Mouse (Mus musculus) heart, adult 2 months (tissue): ENCODE results near the gene Sec61a2. TPM values are rescaled to one million over a fixed set of nuclear protein-coding genes. Genes with fewer than 3 reads are reported as not detected.
A peak's percentile ranks its signal among the peaks of the same experiment; 100 is the strongest.

ENCODE experiments used
- DNase-seq, 2 experiments: peaks; one replicate each; pipeline ENCODE4 v3.0.0; 2021
- H3K27ac ChIP-seq: fragments of 200-600 bp; 2 replicates; pipeline ENCODE4 v1.8.1; 2022
- H3K27me3 ChIP-seq: fragments of 200-500 bp; 2 replicates; pipeline ENCODE4 v1.6.1; 2012; ENCODE audit warnings: mild to moderate bottlenecking, low read length, inconsistent platforms, mixed read lengths; ENCODE audit not compliant: control insufficient read depth, insufficient read depth
- H3K36me3 ChIP-seq: fragments of 200-500 bp; 2 replicates; pipeline ENCODE4 v1.6.1; 2012; ENCODE audit warnings: low read length, inconsistent platforms; ENCODE audit not compliant: control insufficient read depth, insufficient read depth
- H3K4me1 ChIP-seq: fragments of 200-500 bp; 2 replicates; pipeline ENCODE4 v1.6.1; 2011; ENCODE audit warnings: low read length; ENCODE audit not compliant: control insufficient read depth, insufficient read depth
- H3K4me3 ChIP-seq: fragments of 200-600 bp; 2 replicates; pipeline ENCODE4 v1.8.1; 2022
- H3K79me2 ChIP-seq: fragments of 200-500 bp; replicated peaks from 2 replicates; pipeline ENCODE4 v1.6.1; 2012; ENCODE audit warnings: mild to moderate bottlenecking, inconsistent platforms, low read length, moderate library complexity, mixed read lengths; ENCODE audit not compliant: control insufficient read depth, insufficient read depth
- H3K9ac ChIP-seq: fragments of 200-500 bp; 2 replicates; pipeline ENCODE4 v1.6.1; 2012; ENCODE audit warnings: low read depth, mild to moderate bottlenecking, control low read depth, inconsistent platforms, low read length, mixed read lengths
- CTCF ChIP-seq: fragments of 200-600 bp; IDR thresholded peaks from 2 replicates; pipeline ENCODE4 v1.8.1; 2022; ENCODE audit warnings: antibody characterized with exemption, mild to moderate bottlenecking, moderate library complexity
- EP300 ChIP-seq: fragments of 200-500 bp; IDR thresholded peaks from 2 replicates; pipeline ENCODE4 v1.6.1; 2011; ENCODE audit warnings: low read depth, low read length, control low read depth; ENCODE audit not compliant: insufficient read depth
- POLR2A ChIP-seq: fragments of 200-500 bp; IDR thresholded peaks from 2 replicates; pipeline ENCODE4 v1.6.1; 2011; ENCODE audit warnings: mild to moderate bottlenecking, low read depth, low read length, control low read depth; ENCODE audit not compliant: insufficient read depth
- WGBS: fragments of 180-500 bp; shearing (Covaris S2); methylation state at CpG from one replicate; pipeline ENCODE4 v1.1.7; 2018; 5-methylcytosine and 5-hydroxymethylcytosine counted together
- intact Hi-C: fragments of 180-260 bp; cut with DNase I; formaldehyde crosslinking; loops from one replicate; pipeline ENCODE4 v1.15.1; 2025
- polyA plus RNA-seq: library from polyadenylated mRNA; depleted of rRNA; stranded (reverse); fragments of >200 nt; gene quantifications from 2 replicates; pipeline ENCODE4 v1.2.3, GENCODE M21; 2012
- total RNA-seq, 2 experiments: library from RNA; stranded (reverse); gene quantifications; 2 replicates each; pipeline ENCODE4 v1.2.3; 2021

The Sec61a2 gene
- total and polyA plus RNA-seq, 3 experiments: 12.1 to 18.4 (median 12.7) TPM

- 54% methylated on average over 3 of the region's 3 CpGs for WGBS
- intact Hi-C loops: no loop called here
- DNase-seq: peak in 1 of 2 experiments; percentile 42
- Histone ChIP-seq H3K4me3 (no peak overlapping the region), H3K27me3 (no peaks in the 10 kb centered on the region), H3K9ac (no peak overlapping the region), H3K79me2 (no peaks in the 10 kb centered on the region), H3K27ac (no peak overlapping the region), H3K36me3 (no peaks in the 10 kb centered on the region), H3K4me1 (no peaks in the 10 kb centered on the region)
- no peak for TF ChIP-seq EP300
- TF ChIP-seq CTCF: peak; percentile 76
- TF ChIP-seq POLR2A: no peak
These were observed 11.4 kb upstream of the Sec61a2 start for GRCm38 (mm10) chr2:5906625-5907024.

DNA sequence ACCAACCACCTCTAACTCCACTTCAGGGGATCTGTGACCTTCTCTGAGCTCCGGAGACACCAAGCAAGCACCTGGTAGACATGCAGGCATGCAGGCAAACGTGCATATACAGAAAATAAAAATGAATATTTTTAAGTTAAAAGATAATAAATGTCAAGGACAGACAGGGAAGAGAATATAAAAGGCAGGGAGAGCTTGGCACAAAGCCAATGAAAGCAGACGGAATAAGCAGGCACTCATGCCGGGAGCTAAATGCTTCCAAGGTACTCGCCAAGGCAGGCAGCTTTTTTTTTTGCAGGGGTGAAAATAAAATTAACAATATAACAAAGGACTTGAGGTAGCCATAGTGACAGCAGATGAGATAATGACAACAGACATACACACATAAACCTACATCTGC lies 10.9 kb upstream of the Sec61a2 start:
- Histone ChIP-seq H3K27ac (no peak overlapping the region), H3K36me3 (no peaks in the 10 kb centered on the region), H3K79me2 (no peaks in the 10 kb centered on the region), H3K9ac (no peak overlapping the region), H3K27me3 (no peaks in the 10 kb centered on the region), H3K4me1 (no peaks in the 10 kb centered on the region), H3K4me3 (no peak overlapping the region)
- intact Hi-C loops: no loop called here
- DNase-seq: no peak
- TF ChIP-seq CTCF (no peak), EP300 (no peak), POLR2A (no peak)
- WGBS: 20% methylated on average over 5 of the region's 5 CpGs

GRCm38 (mm10) chr2:5900145-5900544 lies 4.9 kb upstream of the Sec61a2 start:
- WGBS: 69% methylated on average over 5 of the region's 5 CpGs
- Histone ChIP-seq H3K36me3 (no peaks in the 10 kb centered on the region), H3K4me3 (no peak overlapping the region), H3K9ac (no peak overlapping the region), H3K27me3 (no peaks in the 10 kb centered on the region), H3K4me1 (no peaks in the 10 kb centered on the region), H3K79me2 (no peaks in the 10 kb centered on the region), H3K27ac (no peak overlapping the region)
- DNase-seq: no peak
- intact Hi-C loops: no loop called here
- peak; percentile 64 for TF ChIP-seq CTCF
- TF ChIP-seq POLR2A: no peak
- TF ChIP-seq EP300: no peak

DNA sequence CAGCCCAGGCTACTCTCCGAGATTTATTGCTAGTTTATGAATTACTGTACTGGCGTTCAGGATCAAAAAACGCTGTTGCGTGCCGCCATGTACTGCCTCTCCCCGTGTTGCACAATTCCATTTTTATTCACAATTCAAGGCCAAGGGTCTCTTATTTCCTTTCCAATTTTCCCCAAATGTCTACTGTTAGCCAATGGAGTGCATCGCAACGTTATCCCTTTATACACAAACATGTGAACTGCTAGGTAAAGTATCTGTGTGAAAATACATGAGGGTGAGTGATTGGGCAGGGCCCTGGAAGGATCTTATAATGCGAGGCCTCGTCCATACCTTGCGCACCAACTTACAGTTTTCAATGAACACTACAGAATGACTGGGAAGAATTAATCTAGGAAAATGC lies 936 bp downstream of the Sec61a2 start:
- H3K4me1 ChIP-seq: no peaks in the 10 kb centered on the region; the same call in none of the 2 replicates
- no peaks in the 10 kb centered on the region for H3K27me3 ChIP-seq
- H3K36me3 ChIP-seq: peaks cover 6% of the 10 kb centered on the region
- peaks cover 3% of the 10 kb centered on the region for H3K79me2 ChIP-seq
- intact Hi-C loops: loop anchor here (10.0 kb wide), 1 partner anchor 511 kb away; no protein-coding TSS in a partner anchor
- no peak overlapping the region for H3K27ac ChIP-seq
- WGBS: 58% methylated on average over 11 of the region's 11 CpGs
- no peak for DNase-seq
- no peak overlapping the region for H3K9ac ChIP-seq
- TF ChIP-seq POLR2A (no peak), CTCF (no peak), EP300 (no peak)
- peak overlapping the region; percentile 88 for H3K4me3 ChIP-seq

DNA sequence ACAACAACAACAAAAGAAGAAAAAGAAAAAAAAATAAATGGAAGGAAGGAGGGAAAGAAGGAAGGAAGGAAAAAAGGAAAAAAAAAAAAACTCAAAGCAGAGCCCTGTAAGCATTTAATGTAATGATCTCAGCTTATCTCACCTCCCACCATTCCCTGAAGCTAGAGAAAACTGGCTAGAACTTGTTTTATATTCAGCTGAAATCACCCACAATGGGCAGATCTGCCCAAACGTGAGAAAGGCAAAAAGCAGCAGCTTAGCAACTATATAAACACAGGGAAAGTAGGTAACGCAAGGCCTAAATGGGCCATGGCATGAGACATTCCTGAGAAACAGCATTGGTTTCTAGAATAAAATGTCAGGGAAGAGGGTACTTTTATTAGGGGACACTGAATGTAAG lies 5.8 kb downstream of the Sec61a2 start:
- H3K36me3 ChIP-seq: peaks cover 6% of the 10 kb centered on the region
- peaks cover 3% of the 10 kb centered on the region for H3K79me2 ChIP-seq
- intact Hi-C loops: no loop called here
- no peak overlapping the region for H3K9ac ChIP-seq
- H3K4me3 ChIP-seq: no peak overlapping the region
- H3K27me3 ChIP-seq: no peaks in the 10 kb centered on the region
- no peak overlapping the region for H3K27ac ChIP-seq
- 79% methylated on average over 2 of the region's 2 CpGs for WGBS
- no peaks in the 10 kb centered on the region; the same call in none of the 2 replicates for H3K4me1 ChIP-seq
- TF ChIP-seq EP300 (no peak), POLR2A (no peak), CTCF (no peak)
- DNase-seq: no peak

DNA sequence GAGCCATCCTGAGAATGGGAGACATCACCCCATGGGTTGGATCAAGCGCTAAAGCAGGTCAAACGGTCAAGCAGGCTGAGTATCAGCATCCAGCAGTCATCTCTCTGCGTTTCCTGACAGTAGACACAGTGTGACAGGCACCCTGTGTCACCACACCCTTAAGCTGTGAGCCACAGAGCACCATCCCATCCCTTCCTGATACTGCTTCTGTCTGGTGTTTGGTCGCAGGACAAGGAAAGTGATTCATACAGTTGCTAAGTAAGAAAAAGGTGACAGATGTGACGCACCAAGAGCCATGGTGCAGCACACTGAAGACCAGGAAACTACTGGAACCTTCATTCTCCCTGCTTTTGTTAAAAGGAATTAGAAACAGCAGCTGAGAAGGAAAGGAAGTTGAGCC lies 6.4 kb downstream of the Sec61a2 start:
- no peaks in the 10 kb centered on the region for H3K4me1 ChIP-seq
- TF ChIP-seq CTCF (no peak), POLR2A (no peak), EP300 (no peak)
- H3K27me3 ChIP-seq: no peaks in the 10 kb centered on the region
- no peak for DNase-seq
- 64% methylated on average over 5 of the region's 5 CpGs for WGBS
- H3K79me2 ChIP-seq: peaks cover 3% of the 10 kb centered on the region
- intact Hi-C loops: no loop called here
- no peak overlapping the region for H3K4me3 ChIP-seq
- H3K36me3 ChIP-seq: peaks cover 6% of the 10 kb centered on the region
- H3K27ac ChIP-seq: no peak overlapping the region
- H3K9ac ChIP-seq: no peak overlapping the region
